In the genomic region with DNA sequence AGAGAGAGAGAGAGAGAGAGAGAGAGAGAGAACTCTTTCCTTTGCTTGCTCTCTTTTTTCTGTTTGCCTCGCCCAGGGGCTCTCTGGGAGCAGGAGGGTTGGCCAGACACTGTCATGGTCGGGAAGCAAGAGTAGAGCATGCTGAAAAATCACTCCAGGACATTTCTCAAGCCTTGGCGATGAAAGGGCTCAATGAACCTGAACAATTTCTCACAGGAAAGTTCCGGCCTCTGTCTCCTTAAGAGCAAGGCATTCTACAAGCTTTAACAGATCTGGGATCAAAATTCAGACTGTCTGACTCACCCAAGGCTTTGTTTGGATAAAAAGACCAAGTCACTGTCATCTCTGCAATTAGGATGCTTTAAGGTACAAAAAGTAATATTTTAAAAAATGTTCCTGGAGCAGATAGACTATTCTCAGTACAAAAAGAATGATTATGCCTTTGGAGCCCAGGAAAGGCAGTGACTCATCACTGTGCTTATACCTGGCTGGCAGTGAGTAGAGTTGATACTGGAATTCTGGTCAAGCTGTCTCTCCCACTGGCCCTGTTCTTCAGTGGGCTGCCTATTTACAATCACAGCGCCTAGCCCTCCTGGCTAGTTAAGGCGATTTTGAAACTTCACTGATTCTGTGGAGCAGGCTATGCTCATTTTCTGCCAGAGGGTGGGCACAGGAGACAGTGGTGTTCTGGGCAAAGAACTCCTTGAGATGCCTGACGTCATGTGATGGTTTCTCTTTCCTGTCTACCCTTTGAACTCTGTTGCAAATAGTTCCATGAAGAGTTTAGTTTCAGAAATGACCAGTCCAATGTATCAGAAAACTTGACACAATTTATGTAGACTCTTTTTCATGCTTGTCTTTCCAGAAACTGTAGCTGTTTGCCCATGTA, we compare ENCODE assay signal across 8 mouse cellular contexts.
A peak's percentile ranks its signal among the peaks of the same experiment; 100 is the strongest.
DNase-seq lines count a peak whose midpoint lies in the region; ATAC-seq and TF ChIP-seq lines count a peak whose summit lies in the region.
"Had no signal": no experiment of that assay in that cellular context is flagged by ENCODE, and none has a peak within 500 bp of the region (broad histone marks: within the 10 kb centered on the region; RNA-seq: fewer than 3 reads in every experiment).

No protein-coding gene starts in this region.

- no peaks in the 10 kb centered on the region for H3K9me3 ChIP-seq in lung, embryonic 14.5 days (ENCODE audit: low read depth, low read length)

- no peak for DNase-seq in lung, embryonic 14.5 days
- no peak for DNase-seq in lung, adult 18-20 months
- DNase-seq in T-cell, adult 2 months (ENCODE audit: low spot score) = peak; percentile 54
- DNase-seq in natural killer cell, adult 2 months (ENCODE audit: low spot score in 2 of 2) = peak; percentile 20 to 34
- no peak for DNase-seq in right cerebral cortex, adult 2 months (ENCODE audit: low spot score in 2 of 2)
- no peak for DNase-seq in cerebellum, postnatal 14 days
- DNase-seq: gastrocnemius, postnatal 14 days had no signal

- no peaks in the 10 kb centered on the region for H3K27me3 ChIP-seq in lung, embryonic 14.5 days (ENCODE audit: insufficient read depth, low read length)

- no peak overlapping the region for H3K4me3 ChIP-seq in lung, embryonic 14.5 days (ENCODE audit: low read depth, low read length)
- H3K4me3 ChIP-seq in embryonic fibroblast, embryonic 13.5 days (ENCODE audit: insufficient read depth, low read length) = no peak overlapping the region

- H3K9ac ChIP-seq in lung, embryonic 14.5 days = no peak overlapping the region

- TF ChIP-seq POLR2A in embryonic fibroblast, embryonic 13.5 days (IDR thresholded peaks at IDR 0.05; ENCODE audit: low read depth, low read length) = no peak

- 59% methylated on average over 7 of the region's 7 CpGs for WGBS in lung, embryonic 14.5 days

- H3K27ac ChIP-seq in lung, embryonic 14.5 days (ENCODE audit: low read depth) = peak overlapping the region; percentile 43; the same call in 1 of the 2 replicates
- H3K27ac ChIP-seq in embryonic fibroblast, embryonic 13.5 days (ENCODE audit: insufficient read depth, low read length) = peak overlapping the region; percentile 78

- no peak for ATAC-seq in lung, embryonic 14.5 days (ENCODE audit: insufficient read depth)

- no peak overlapping the region for H3K4me2 ChIP-seq in lung, embryonic 14.5 days

- H3K4me1 ChIP-seq in lung, embryonic 14.5 days (ENCODE audit: insufficient read depth) = 0 out of 2 replicates have a peak, but pooled peaks cover 5% of the 10 kb centered on the region
- peaks cover 3% of the 10 kb centered on the region for H3K4me1 ChIP-seq in embryonic fibroblast, embryonic 13.5 days (ENCODE audit: control insufficient read depth, insufficient read depth, low read length)

- no peak for TF ChIP-seq CTCF in lung, embryonic 14.5 days (IDR thresholded peaks at IDR 0.05; ENCODE audit: low read depth)
- TF ChIP-seq CTCF in embryonic fibroblast, embryonic 13.5 days (IDR thresholded peaks at IDR 0.05; ENCODE audit: borderline replicate concordance, insufficient read depth, low read length) = no peak

- no peaks in the 10 kb centered on the region for H3K36me3 ChIP-seq in lung, embryonic 14.5 days (ENCODE audit: insufficient read depth)

Comparison
In these comparisons a context has a peak if more than half of its experiments do, and no peak if none do; other contexts are left out.
1. DNase-seq: peak in T-cell, adult 2 months (single experiment) and natural killer cell, adult 2 months (2 of 2); none in lung, embryonic 14.5 days (single experiment), lung, adult 18-20 months (0 of 2), right cerebral cortex, adult 2 months (0 of 2) and cerebellum, postnatal 14 days (0 of 2).